Mouse (Mus musculus) cerebellum, adult (tissue): ENCODE data around the gene Nrm.
"Not testable (repeated sequence)": the region's sequence is repeated elsewhere in the genome, so short reads cannot be mapped to it uniquely, and the experiment has no call there.

Experiments used
- ATAC-seq: cut with Nextera tagmentation; 2 replicates; pipeline ENCODE4 v1.9.2; 2017; ENCODE audit warnings: mild to moderate bottlenecking, moderate library complexity, mixed read lengths; ENCODE audit not compliant: insufficient number of reproducible peaks, low FRiP score, low TSS enrichment

Gene Nrm

GRCm38 (mm10) chr17:35833894-35834293 is 27.2 kb upstream of the Nrm start:
- no peak for ATAC-seq

- no peak for ATAC-seq
Measured at GRCm38 (mm10) chr17:35834696-35835422, 26.3 kb upstream of the Nrm start.

GRCm38 (mm10) chr17:35835424-35836140 is 25.5 kb upstream of the Nrm start:
- no peak for ATAC-seq

- no peak for ATAC-seq
Measured at GRCm38 (mm10) chr17:35836178-35836965, 24.7 kb upstream of the Nrm start.

- no peak for ATAC-seq
Measured at GRCm38 (mm10) chr17:35836991-35837422, 24.1 kb upstream of the Nrm start.

- ATAC-seq: no peak
Measured at GRCm38 (mm10) chr17:35837487-35837886, 23.6 kb upstream of the Nrm start.

- ATAC-seq: peak; percentile 64
Measured at GRCm38 (mm10) chr17:35838122-35838544, 23.0 kb upstream of the Nrm start, which contains the start of gene Tubb5. Gene Tubb5 (minus strand): TSS chr17:35838306.

GRCm38 (mm10) chr17:35838570-35838969 is 22.5 kb upstream of the Nrm start:
- ATAC-seq: no peak

GRCm38 (mm10) chr17:35839002-35839401 is 22.1 kb upstream of the Nrm start:
- not testable (repeated sequence) for ATAC-seq

- ATAC-seq: no peak
Measured at GRCm38 (mm10) chr17:35840561-35840960, 20.6 kb upstream of the Nrm start.

- peak; percentile 94 for ATAC-seq
Measured at GRCm38 (mm10) chr17:35841076-35841950, 19.8 kb upstream of the Nrm start, which contains the start of gene Mdc1. Gene Mdc1 (plus strand): TSS chr17:35841515.

GRCm38 (mm10) chr17:35842006-35842405 is 19.1 kb upstream of the Nrm start:
- no peak for ATAC-seq

- no peak for ATAC-seq
Measured at GRCm38 (mm10) chr17:35843514-35843913, 17.6 kb upstream of the Nrm start.

- no peak for ATAC-seq
Measured at GRCm38 (mm10) chr17:35848112-35848511, 13.0 kb upstream of the Nrm start.

- no peak for ATAC-seq
Measured at GRCm38 (mm10) chr17:35850974-35851373, 10.1 kb upstream of the Nrm start.

GRCm38 (mm10) chr17:35859371-35859770 is 1.7 kb upstream of the Nrm start:
- no peak for ATAC-seq

GRCm38 (mm10) chr17:35859835-35860234 is 1.3 kb upstream of the Nrm start:
- ATAC-seq: no peak

- ATAC-seq: no peak
Measured at GRCm38 (mm10) chr17:35860831-35861197, 304 bp upstream of the Nrm start.

GRCm38 (mm10) chr17:35864832-35865353 is 3.8 kb downstream of the Nrm start:
- ATAC-seq: no peak
